Mouse (Mus musculus): ENCODE measurements around the gene Kif1a.

Kif1a gene

DNA sequence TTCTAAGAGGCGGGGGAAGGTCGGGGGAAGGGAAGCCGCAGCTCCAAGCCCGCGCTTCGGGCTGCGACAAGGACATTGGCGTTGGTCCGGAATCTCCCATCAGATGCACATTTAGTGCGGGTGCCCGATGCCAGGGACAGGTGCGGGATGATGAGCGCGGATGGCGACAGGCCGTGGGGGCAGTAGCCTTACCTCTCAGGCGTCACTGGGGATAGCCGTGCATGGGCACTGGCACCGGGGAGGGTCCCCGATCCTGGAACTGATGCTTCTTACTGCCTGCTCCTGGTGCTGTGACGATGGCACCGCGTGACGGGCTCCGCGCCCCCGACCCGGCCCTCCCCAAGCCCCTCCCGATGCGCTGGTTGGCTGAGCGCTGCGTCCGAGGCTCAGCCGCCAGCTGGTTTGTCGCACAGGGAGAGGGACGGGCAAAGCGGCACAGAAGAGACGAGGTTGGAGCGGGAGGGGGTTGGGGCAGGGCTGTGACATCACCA lies at the start of gene Kif1a:
Kif1a (minus strand) TSS at position 381 of the 491 bp plus-strand sequence.
- DNase-seq: peak; percentile 85

DNA sequence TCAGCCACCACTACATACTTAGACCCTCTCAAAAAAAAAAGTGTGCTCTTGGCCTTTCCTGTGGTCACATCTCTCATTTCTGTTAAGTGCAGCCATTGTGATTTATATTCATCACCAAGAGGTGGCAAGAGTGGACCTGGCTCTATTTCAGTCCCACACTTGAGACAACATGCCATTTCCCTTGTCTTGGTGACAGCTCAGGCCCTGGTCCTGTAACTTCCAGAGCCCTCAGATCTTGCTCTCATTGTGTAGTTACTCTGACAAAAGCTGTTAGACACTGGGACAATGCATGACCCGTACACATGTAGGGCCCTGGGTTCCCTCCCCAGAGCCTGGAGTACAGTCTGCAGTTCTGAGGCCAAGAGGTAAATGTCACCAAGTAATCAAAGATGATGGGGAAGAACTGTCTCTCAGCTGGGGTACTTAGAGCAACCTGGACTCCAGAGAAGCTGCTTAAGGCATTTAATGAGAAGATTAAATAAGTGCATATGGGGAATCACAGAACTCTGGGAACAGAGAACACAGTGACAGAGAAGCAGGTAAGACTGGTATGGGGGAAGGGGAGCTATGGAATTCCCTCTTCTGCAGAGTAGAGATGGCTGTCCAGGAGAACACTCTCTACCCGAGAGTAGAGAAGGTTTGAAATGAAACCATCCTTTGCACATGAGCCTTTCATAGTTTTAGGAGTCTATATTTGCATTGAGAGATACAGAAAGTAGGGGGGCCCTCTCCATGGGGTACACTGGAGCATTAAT lies 49.3 kb upstream of the Kif1a start:
- DNase-seq: no peak

DNA sequence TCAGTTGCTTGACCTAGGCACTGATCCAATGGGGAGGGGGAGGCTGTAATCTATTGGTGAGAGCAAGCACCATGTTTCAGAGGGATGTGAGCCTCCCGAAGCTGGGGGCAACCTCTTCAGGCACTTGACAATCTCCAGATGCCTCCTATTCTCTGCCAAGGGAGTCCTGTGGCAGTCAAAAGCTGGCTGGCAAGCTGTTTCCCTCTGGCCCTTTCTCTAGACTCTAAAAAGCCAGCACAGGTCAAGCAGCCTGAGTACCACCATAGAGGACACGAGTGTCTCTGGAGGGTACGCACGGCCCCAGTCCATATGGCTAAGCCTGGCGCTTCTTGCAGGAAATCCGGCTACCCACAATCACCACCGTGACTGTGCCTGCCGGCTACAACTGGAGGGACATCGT lies 42.4 kb upstream of the Kif1a start:
- no peak for DNase-seq

DNA sequence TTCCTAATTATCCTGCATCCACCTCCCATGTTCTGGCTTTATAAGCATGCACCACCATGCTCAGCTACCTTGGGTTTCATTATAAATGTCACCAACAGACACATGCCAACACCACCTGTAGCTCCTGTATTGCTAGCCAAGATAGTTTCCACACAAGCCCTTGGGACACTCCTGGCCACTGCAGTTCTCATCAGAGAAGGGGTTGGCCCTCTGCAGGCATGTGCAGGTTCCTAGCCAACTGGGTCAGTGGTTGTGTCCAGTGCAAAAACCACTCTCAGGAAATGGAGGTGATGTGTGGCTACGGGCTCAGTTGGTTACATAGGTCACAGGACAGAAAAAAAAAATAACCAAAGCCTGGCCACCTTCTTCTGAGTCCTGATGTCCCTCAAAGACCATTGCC lies 41.1 kb upstream of the Kif1a start:
- no peak for DNase-seq

DNA sequence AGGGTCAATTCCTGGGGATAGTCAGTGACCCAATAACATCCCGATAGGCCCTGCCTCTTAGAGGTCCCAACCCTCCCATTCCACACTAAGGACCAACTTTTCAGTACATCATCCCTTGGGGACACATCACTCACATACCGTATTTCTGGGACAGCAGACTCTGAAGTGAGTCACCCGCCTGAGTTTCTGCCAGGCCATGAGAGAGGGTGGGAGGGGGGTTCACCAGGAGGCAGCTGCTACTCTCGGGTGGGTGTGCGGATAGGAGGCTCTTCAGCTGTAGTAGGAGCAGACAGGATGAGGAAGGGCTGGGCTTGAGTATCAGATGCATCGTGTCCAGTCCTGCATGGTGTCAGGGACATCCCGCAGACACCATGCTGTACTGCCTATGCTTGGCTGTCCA lies 38.0 kb upstream of the Kif1a start:
- no peak for DNase-seq

DNA sequence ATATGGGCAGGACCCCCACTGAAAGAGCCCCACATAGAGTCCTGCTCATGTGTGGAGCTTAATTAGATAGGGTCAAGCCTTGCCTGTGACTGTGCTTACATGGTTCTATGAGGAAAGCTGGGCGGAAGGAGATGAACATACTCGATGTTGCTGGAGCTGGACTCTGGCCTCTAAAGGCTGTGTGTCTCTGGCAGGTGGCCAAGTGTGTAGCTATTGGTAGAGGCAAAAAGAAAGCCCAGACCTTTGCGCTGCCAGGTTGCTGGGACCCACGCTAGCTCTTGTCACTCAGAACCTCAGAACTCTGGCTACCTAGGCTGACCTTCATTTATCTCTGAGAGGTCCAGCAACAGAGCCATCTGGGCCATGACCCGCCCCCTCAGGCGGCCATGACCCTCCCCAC lies 36.8 kb upstream of the Kif1a start:
- no peak for DNase-seq

DNA sequence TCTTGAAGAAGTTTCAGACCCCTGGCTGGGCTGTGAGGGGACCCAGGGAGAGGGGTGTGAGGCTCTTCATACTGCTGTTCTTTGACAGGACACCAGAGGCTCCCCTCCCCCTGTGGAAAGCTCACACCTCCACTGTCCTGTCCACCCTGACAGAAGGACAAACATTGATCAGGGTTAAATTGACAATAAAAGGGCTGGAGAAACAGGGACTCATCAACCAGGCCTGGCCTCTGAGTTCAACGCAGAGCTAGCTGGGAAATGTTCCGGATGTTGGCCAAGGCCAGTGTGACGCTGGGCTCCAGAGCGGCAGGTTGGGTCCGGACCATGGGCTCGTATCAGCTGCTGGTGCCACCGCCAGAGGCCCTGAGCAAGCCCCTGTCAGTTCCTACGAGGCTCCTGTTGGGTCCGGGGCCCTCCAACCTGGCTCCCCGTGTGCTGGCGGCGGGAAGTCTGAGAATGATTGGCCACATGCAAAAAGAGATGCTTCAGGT lies 33.3 kb upstream of the Kif1a start, which contains the start of gene Agxt:
Agxt (plus strand) TSS at position 205 of the 491 bp plus-strand sequence.
- no peak for DNase-seq

DNA sequence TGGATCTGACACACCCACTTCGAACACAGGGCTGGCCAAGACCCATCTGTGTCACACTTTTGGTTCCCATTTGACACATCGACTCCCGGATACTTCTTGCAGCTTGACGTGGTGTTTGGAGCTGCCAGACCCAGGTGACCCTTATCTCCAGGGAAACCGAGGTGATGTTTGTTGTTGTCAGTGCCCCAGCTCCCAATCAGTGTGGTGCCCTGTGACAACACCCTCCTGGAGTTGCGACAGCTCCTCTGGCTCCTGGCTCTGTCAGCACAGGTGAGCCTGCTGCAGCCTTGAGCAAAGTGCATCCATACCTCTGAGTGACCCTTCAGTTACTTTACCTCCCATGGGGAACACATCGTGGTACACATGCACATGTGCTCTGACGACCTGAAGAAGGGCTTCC lies 30.9 kb upstream of the Kif1a start:
- no peak for DNase-seq

DNA sequence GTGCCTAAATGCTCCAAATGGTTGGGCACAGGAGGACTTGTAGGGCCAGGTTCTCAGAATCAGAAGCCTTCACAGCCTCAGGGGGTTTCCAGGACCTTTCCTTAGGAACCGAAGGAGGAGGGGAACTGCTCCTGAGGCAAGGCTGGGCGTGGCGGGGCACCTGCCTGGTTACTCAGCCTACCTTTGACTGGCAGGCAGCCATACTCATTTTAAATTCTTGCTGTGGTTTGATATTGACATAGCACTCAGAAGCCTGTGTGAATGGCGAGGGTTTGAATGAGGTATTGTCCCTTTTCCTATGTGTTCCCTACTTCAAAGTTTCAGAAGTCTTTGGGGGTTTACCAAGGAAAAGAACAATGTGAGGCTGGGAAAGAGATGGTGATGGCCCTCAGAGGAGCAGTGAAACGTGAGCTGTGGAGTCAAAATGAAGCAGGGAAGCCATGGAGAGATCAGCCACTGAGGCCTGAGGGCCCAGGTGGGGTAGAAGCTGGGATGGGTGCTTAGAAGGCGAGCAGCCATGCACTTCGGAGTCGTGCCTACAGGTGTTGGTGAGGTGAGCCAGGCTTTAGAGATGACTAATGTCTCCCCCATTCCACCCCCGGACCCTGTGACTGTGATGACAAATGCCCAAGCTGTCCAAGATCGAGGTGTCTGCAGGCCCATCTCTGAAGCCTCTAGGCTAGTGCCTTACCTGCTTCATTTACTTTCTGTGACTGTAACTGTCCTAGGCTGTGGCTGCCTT lies 28.7 kb upstream of the Kif1a start:
- no peak for DNase-seq

DNA sequence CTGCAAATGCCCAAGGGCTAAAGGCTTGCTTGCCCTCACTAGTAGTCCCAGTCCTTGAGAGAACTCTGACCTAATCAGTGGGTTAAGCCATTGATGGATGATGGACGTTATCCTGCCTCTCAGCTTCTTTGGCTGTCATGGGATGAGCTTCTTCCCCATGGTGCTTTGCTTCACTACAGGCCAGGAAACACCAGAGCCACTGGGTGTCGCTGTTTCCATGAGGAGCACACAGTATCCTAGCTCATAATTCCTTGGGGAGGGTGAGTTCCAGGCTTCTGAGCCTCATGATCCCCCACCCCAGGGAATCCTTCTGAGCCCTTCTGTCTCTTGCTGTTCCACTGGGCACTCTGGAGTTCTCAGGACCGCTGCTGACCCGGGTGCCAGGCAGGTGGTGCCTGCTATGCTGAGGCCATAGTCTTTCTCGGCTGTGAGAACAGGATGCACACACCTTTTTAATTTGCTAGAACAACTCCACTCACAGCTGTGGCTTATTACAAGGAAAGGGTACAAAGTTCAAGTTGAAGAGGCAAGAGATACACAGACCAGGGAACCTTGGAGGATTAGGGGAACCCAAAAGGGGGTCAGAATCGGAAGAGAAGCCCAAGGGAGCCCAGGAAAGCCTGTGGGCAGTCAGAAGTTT lies 27.1 kb upstream of the Kif1a start:
- peak; percentile 47 for DNase-seq

DNA sequence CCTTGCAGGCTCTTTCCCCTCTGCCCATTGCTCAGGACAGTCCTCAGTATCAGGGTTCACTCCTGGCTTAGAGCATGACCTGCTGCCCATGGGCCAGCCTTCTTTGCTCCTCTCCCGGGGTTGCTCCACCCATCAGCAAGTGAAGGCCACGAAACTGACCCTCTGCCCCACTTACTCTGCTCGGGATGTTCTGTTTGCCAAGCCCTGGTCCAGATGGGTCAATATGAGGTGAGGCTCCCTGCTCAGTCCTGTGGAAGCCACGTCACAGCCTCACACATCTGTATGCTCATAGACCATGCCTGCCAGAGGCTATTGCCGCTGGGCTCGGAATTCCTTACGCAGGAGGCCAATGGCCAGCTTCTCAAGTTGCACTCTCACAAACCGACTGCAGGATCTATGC lies 26.5 kb upstream of the Kif1a start:
- DNase-seq: no peak

DNA sequence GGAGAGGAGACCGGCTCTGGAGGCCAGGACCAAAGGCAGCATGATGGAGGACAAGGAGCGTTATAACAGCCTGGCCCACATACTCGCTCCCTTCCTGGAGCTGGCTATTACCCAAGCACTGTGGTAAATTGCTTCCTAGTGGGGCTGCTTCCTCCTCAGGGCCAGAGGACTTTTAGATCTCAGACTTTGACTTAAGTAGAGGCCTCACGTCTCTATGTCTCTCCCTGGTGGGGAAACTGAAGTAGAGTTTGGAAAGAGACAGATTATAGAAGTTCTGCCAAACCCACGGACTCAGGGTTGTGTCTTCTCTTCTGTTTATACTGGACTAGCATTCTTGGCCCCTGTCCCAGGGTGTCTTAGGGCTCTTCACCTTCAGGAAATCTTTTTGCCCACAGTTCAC lies 23.5 kb upstream of the Kif1a start:
- DNase-seq: no peak

DNA sequence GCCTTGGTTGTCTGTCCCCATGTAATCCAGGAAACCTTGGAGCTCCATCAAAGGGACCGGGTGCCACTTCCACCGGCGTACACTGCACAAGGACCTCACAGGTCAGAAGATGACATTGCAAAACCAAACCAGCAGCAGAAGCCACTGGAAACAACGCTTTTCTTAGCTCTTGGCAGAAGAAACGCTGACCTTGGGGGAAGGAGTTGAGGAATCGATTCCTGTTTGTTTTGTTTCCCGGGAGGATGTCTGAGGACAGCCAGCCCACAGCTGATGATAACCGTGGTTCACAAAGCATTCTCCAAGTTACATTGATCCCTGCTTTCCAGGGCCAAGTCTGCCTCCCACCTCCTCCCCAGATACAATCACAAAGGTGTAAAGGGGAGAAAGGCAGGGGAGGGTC lies 22.3 kb upstream of the Kif1a start:
- no peak for DNase-seq

DNA sequence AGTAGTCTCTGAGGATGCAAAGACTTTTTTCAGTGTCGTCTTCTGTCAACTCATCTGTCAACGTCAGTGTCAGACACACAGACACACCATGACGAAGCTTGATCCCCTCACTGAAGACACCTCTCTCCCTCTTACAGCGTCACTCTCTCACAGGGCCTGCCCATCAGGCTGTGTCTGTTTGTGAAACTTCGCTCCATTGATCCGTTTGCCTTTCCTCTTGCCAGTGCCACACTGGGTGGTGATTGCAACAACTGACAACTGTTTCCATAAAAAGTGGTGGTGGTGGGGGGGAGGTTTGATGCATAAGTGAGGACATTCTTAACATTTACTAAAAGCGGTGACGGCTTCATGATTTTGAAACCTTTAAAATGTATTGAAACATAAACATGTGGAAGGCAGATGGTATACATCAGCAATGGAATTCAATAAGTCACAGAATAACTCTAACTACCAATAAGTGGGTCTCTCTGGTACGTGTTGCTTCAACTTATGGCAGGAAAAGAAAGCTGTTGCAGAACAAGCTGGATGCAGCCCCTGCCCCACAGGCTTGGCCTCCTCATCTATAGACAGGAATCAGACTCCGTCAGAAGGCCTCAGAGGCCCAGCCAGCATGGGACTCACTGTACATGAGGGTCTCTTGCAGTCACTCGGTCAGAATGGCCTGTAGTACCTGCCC lies 21.6 kb upstream of the Kif1a start:
- DNase-seq: no peak

DNA sequence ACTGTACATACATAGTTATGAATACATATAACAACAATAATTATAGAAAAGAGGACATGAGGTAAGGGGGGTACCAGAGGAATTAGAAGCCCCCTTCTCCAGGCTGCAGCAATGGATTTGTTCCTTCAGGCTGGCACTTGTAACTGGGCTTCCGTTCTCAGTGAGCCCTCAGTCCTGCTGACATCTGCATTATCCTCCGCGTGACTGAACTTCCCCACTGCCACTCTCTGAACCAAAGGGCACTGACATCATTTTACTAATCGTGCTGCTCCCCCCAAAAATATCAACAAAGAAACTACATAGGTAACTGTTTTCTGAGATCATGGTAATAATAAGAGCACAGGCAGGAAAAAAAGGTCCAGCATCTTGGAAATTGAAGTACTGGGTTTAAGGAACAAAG lies 17.1 kb upstream of the Kif1a start:
- no peak for DNase-seq

DNA sequence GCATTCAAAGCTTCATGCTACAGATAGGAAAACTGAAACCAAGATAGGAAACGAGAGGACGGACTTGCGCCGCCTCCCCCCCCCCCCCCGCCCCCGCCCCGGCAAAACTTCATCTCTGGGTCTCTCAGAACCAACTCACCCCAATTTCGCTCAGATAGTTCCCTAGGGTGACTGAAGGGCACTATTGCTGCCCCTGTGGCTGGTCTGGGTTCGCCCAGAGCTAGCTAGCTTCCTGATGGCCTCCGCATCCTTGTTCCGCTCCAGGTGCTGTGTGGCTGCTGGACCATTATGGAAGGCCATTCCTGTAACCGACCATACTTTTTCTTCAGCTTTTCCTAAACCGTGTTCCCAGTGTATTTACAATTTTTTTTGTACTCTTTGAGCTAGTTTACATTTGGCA lies 13.7 kb upstream of the Kif1a start:
- DNase-seq: no peak

DNA sequence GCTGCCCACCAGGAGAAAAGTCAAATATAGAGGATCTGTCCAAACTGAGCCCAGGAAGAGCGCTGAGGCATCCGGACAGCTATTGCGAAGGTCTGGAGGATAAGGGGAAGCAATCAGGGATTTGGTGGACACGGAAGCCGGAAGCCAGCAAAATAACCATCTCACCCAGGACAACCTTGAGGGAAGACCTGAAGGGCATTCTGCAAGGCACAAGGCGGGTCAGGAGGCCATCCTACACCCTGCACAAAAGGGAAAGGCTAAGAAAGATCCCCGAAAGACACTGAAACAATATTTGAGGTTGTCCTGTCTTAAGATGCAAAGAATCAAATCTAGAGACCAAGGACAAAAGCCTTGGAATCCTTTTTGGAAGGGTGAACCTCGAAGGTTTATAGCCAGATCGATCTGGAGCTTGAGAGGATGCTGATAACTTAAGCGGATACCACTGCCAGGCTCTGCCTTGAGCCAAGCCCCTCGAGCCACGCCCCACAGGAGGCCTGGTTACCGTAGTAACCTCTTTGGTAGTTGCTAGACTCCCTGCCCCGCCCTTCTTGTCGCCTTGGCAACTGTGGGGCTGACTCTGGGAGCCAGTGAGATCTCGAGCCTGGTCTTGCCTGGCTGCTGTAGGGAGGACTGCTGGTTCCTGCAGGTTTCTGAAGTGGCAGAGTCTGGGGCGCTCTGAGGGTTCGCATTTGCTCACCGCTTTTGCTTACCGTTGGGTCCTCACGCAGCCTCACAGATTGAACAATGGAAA lies 13.1 kb upstream of the Kif1a start:
- DNase-seq: peak; percentile 61

DNA sequence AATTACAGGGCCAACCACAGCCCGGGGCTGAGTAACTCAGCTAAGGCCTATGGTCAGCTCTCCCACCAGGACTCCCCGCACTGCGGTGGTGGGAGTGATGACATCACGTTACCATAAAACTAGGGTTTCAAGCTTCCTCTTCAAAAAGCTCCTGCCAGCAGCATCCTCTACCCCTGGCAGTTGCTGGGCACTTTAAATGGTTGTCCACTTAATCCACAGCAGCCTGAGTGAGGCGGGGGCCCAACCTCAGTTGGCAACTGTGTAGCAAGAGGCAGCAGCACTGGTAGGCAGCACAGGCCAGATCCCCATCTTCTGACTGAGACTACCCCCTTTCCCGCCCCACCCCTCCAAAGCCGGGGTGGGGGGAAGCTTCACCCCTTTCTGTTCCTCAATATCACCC lies 949 bp upstream of the Kif1a start:
- DNase-seq: peak; percentile 27

DNA sequence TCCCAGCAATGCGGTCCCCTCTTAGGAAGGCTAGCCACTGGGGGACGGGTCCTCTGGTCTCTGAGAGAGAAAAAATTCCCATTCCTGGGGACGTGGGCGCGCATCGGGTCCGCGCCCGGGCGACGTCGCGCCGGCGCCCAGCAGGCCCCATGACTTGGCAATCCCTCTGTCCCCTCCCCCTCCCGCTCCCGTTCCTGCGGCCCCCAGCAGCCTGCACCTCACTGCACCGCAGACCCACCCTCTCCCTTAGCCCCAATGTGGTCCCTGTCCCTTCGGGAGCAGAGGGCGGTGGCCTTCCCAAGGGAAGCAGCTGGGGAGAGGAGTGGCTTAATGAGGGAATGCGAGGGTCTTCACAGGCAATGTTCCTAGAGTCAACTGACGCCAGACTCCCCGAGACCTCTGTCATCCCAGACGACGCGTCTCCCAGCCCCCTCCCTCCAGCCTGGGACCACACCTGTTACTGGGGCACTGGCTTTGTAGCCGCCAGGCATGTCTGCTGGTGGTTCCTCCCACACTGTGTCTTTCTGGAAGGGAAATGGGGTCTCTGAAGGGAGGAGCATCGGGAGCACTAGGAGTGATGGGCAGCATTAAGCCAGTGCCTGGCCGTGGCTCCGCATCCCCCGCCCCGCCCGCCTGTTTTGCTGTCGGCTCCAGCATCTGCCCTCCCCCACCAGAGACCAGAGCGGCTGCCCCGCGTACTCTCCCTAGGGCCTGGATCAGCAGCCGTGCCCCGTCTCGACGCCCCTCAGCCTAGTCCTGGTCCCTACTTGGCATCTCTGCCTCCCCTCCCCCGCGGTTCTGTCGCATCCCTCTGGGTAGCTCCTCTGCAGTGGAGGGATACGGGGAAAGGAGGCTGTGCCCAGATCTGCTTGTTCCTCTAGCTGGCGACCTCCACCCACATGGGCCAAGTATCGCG lies 917 bp downstream of the Kif1a start:
- DNase-seq: peak; percentile 69

DNA sequence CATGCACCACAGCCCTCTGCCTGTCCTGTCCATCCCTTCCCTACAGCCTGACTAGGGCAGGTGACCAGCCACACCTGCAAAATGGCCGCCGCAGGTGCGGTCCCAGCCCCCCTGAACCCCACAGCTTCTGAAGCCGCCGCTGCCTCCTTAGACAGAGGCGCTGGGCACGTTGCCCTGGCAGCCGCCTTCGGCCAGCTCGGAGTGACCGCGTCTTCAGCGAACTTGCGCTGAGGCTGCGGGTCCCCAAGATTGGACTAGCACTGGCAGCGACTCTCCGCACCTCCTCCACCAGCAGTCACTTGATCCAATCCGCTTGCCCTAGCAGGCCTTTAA lies 1.5 kb downstream of the Kif1a start:
- no peak for DNase-seq

DNA sequence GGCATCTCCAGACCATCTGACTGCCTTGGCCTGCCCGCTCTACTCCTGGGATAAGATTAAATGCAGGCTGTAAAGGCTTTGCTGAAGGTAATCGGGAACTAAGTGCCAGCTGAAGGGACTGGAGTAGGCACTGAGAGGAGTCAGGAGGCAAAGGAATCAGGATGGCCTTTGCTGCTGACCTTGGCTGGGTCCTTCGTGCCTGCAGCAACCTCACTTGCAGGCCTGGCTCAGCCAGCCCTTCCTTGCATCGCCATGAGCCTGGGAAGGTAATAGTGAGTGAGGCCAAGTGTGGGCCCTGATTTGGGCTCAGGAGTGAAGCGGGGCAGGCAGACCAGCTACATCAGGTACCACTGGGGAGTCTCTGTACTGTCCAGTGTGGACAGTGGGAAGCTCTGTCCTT lies 2.8 kb downstream of the Kif1a start:
- peak; percentile 18 for DNase-seq
